Mouse (Mus musculus) cerebellum, adult 2 months (tissue): ENCODE results near the gene Slc5a3. TPM values are rescaled to one million over a fixed set of nuclear protein-coding genes. Genes with fewer than 3 reads are reported as not detected.

ENCODE experiments used
- DNase-seq, 2 experiments: peaks; one replicate each; pipeline ENCODE4 v3.0.0; 2021
- H3K27ac ChIP-seq: fragments of 200-500 bp; 2 replicates; pipeline ENCODE4 v1.5.1; 2012; ENCODE audit warnings: low read length, control low read depth, inconsistent platforms; ENCODE audit not compliant: insufficient read depth
- H3K27me3 ChIP-seq: fragments of 200-500 bp; 2 replicates; pipeline ENCODE4 v1.6.1; 2012; ENCODE audit warnings: inconsistent platforms, mild to moderate bottlenecking, low read length, moderate library complexity; ENCODE audit not compliant: control insufficient read depth, insufficient read depth
- H3K4me1 ChIP-seq: fragments of 200-500 bp; 2 replicates; pipeline ENCODE4 v1.6.1; 2011; ENCODE audit warnings: low read length; ENCODE audit not compliant: control insufficient read depth, insufficient read depth
- H3K4me3 ChIP-seq: fragments of 200-500 bp; replicated peaks from 2 replicates; pipeline ENCODE3; 2011; ENCODE audit warnings: mild to moderate bottlenecking, low read depth, low read length, control low read depth; ENCODE audit not compliant: insufficient read depth
- CTCF ChIP-seq: fragments of 200-500 bp; IDR thresholded peaks from 2 replicates; pipeline ENCODE4 v1.5.1; 2011; ENCODE audit warnings: low read depth, mild to moderate bottlenecking, control low read depth, low read length, moderate library complexity, borderline replicate concordance; ENCODE audit not compliant: insufficient read depth
- POLR2A ChIP-seq: fragments of 200-500 bp; IDR thresholded peaks from 2 replicates; pipeline ENCODE4 v1.6.1; 2011; ENCODE audit warnings: low read length, control low read depth, borderline replicate concordance; ENCODE audit not compliant: insufficient read depth
- WGBS: fragments of 180-500 bp; shearing (Covaris S2); methylation state at CpG from one replicate; pipeline ENCODE4 v1.1.7; 2018; 5-methylcytosine and 5-hydroxymethylcytosine counted together
- polyA plus RNA-seq: library from polyadenylated mRNA; depleted of rRNA; stranded (reverse); fragments of >200 nt; gene quantifications from 2 replicates; pipeline ENCODE4 v1.2.3, GENCODE M21; 2012

The Slc5a3 gene
- polyA plus RNA-seq, 1 experiment = 7.3 TPM

- no peaks in the 10 kb centered on the region for H3K27me3 ChIP-seq
- DNase-seq = peak in 1 of 2 experiments; percentile 38
- WGBS = 67% methylated on average over 9 of the region's 9 CpGs
- no peak overlapping the region for H3K4me3 ChIP-seq
- peaks cover 9% of the 10 kb centered on the region; the same call in 1 of the 2 replicates for H3K4me1 ChIP-seq
- peak overlapping the region; percentile 56; the same call in 1 of the 2 replicates for H3K27ac ChIP-seq
- TF ChIP-seq POLR2A = no peak
- no peak for TF ChIP-seq CTCF
These were observed 45.6 kb downstream of the Slc5a3 start for GRCm38 (mm10) chr16:92103572-92104331.

- Histone ChIP-seq H3K27ac (no peak overlapping the region; the same call in 1 of the 2 replicates), H3K4me1 (peaks cover 9% of the 10 kb centered on the region; the same call in 1 of the 2 replicates), H3K4me3 (no peak overlapping the region), H3K27me3 (no peaks in the 10 kb centered on the region)
- WGBS = 69% methylated on average over 2 of the region's 2 CpGs
- no peak for DNase-seq
- no peak for TF ChIP-seq POLR2A
- no peak for TF ChIP-seq CTCF
These were observed 46.1 kb downstream of the Slc5a3 start for GRCm38 (mm10) chr16:92104332-92104590.

- no peak for TF ChIP-seq CTCF
- TF ChIP-seq POLR2A = no peak
- no peak for DNase-seq
- no peaks in the 10 kb centered on the region for H3K27me3 ChIP-seq
- H3K27ac ChIP-seq = no peak overlapping the region
- H3K4me1 ChIP-seq = peaks cover 9% of the 10 kb centered on the region; the same call in 1 of the 2 replicates
- 82% methylated on average over 2 of the region's 2 CpGs for WGBS
- no peak overlapping the region for H3K4me3 ChIP-seq
These were observed 46.8 kb downstream of the Slc5a3 start for GRCm38 (mm10) chr16:92104951-92105350.

GRCm38 (mm10) chr16:92105631-92106030 is 47.5 kb downstream of the Slc5a3 start:
- peaks cover 9% of the 10 kb centered on the region; the same call in 1 of the 2 replicates for H3K4me1 ChIP-seq
- no peak overlapping the region for H3K27ac ChIP-seq
- DNase-seq = no peak
- WGBS = 68% methylated on average over 3 of the region's 3 CpGs
- H3K4me3 ChIP-seq = no peak overlapping the region
- no peaks in the 10 kb centered on the region for H3K27me3 ChIP-seq
- TF ChIP-seq POLR2A (no peak), CTCF (no peak)

- no peak for TF ChIP-seq CTCF
- no peak for TF ChIP-seq POLR2A
- peaks cover 5% of the 10 kb centered on the region; the same call in 1 of the 2 replicates for H3K4me1 ChIP-seq
- WGBS = 86% methylated on average over 5 of the region's 5 CpGs
- no peaks in the 10 kb centered on the region for H3K27me3 ChIP-seq
- DNase-seq = no peak
- no peak overlapping the region for H3K27ac ChIP-seq
- H3K4me3 ChIP-seq = no peak overlapping the region
These were observed 49.2 kb downstream of the Slc5a3 start for GRCm38 (mm10) chr16:92107346-92107745.

- DNase-seq = peak; percentile 64 to 72
- Histone ChIP-seq H3K4me1 (peaks cover 28% of the 10 kb centered on the region), H3K27ac (peak overlapping the region; percentile 1; the same call in 1 of the 2 replicates), H3K4me3 (no peak overlapping the region), H3K27me3 (no peaks in the 10 kb centered on the region)
- TF ChIP-seq CTCF (no peak), POLR2A (no peak)
- WGBS = 53% methylated on average over 5 of the region's 5 CpGs
These were observed 56.7 kb downstream of the Slc5a3 start for GRCm38 (mm10) chr16:92114706-92115241.

GRCm38 (mm10) chr16:92115611-92116421 is 57.7 kb downstream of the Slc5a3 start:
- Histone ChIP-seq H3K27ac (peak overlapping the region; percentile 49), H3K4me3 (peak overlapping the region; percentile 17), H3K4me1 (peaks cover 28% of the 10 kb centered on the region), H3K27me3 (no peaks in the 10 kb centered on the region)
- DNase-seq = peak; percentile 56 to 61
- no peak for TF ChIP-seq CTCF
- TF ChIP-seq POLR2A = no peak
- 20% methylated on average over 20 of the region's 20 CpGs for WGBS
